ENCODE assay signal across 16 mouse cellular contexts in genomic region chr2:104732033-104732444, GRCm38 (mm10). TPM values are rescaled to one million over a fixed set of nuclear protein-coding genes. Genes with fewer than 3 reads are reported as not detected.
A peak's percentile ranks its signal among the peaks of the same experiment; 100 is the strongest.
DNase-seq lines count a peak whose midpoint lies in the region; ATAC-seq and TF ChIP-seq lines count a peak whose summit lies in the region.
"Had no signal": no experiment of that assay in that cellular context is flagged by ENCODE, and none has a peak within 500 bp of the region (broad histone marks: within the 10 kb centered on the region; RNA-seq: fewer than 3 reads in every experiment).

No protein-coding gene starts in this region.

- H3K27ac ChIP-seq in liver, adult 2 months (replicated peaks; ENCODE audit: insufficient read depth, low read depth, low read length), result peak overlapping the region; percentile 56; the same call in 1 of the 2 replicates
- no peak overlapping the region for H3K27ac ChIP-seq in midbrain, embryonic 15.5 days
- H3K27ac ChIP-seq: heart, embryonic 15.5 days; left cerebral cortex, adult 2 months; lung, embryonic 15.5 days had no signal

- no peak for TF ChIP-seq POLR2A in liver, adult 2 months (IDR thresholded peaks at IDR 0.05; ENCODE audit: extremely low read depth, insufficient read depth, low read length)

- 29% methylated on average over 9 of the region's 9 CpGs for WGBS in liver, adult 2 months
- WGBS in midbrain, embryonic 15.5 days, result 89% methylated on average over 9 of the region's 9 CpGs

- peaks cover 20% of the 10 kb centered on the region for H3K36me3 ChIP-seq in liver, adult 2 months (ENCODE audit: control insufficient read depth, insufficient read depth, low read length)
- peaks cover 18% of the 10 kb centered on the region for H3K36me3 ChIP-seq in C2C12 (ENCODE audit: control insufficient read depth, insufficient read depth)
- H3K36me3 ChIP-seq in megakaryocyte, embryonic 14.5 days (replicated peaks; ENCODE audit: low read length), result peaks cover 6% of the 10 kb centered on the region
- no peaks in the 10 kb centered on the region for H3K36me3 ChIP-seq in midbrain, embryonic 15.5 days (replicated peaks)
- H3K36me3 ChIP-seq: heart, embryonic 15.5 days; lung, embryonic 15.5 days had no signal

- peaks cover 21% of the 10 kb centered on the region; the same call in 1 of the 2 replicates for H3K79me2 ChIP-seq in liver, adult 2 months (ENCODE audit: control insufficient read depth, insufficient read depth, low read length)
- peaks cover 29% of the 10 kb centered on the region for H3K79me2 ChIP-seq in C2C12 (ENCODE audit: control insufficient read depth, insufficient read depth)

- H3ac ChIP-seq in C2C12 (ENCODE audit: control insufficient read depth, insufficient read length, low read depth), result no peak overlapping the region

- H3K79me3 ChIP-seq in C2C12 (ENCODE audit: low read depth), result peaks cover 11% of the 10 kb centered on the region

- no peak overlapping the region for H3K4me3 ChIP-seq in liver, adult 2 months (ENCODE audit: insufficient read depth, low read depth, low read length)
- H3K4me3 ChIP-seq in C2C12 (ENCODE audit: insufficient read depth, poor library complexity, severe bottlenecking), result no peak overlapping the region
- peak overlapping the region; percentile 85 for H3K4me3 ChIP-seq in megakaryocyte, embryonic 14.5 days (replicated peaks)
- no peak overlapping the region for H3K4me3 ChIP-seq in midbrain, embryonic 15.5 days
- H3K4me3 ChIP-seq: heart, embryonic 15.5 days; left cerebral cortex, adult 2 months; lung, embryonic 15.5 days had no signal

- peak; percentile 55 for DNase-seq in liver, adult 2 months (ENCODE audit: extremely low read depth, low read depth, low spot score)
- DNase-seq in liver, result no peak
- peak; percentile 68 for DNase-seq in R1 (ENCODE audit: low read depth, low spot score)
- DNase-seq in right cerebral cortex, adult 2 months (ENCODE audit: low spot score in 2 of 2), result no peak
- DNase-seq in embryo, embryonic 10.5 days (ENCODE audit: low spot score), result no peak
- DNase-seq: embryo, embryonic 11 days; forebrain, postnatal 0 days; kidney, adult 11 months; retina, postnatal 1 day; thymus, adult 18-20 months had no signal

- peaks cover 3% of the 10 kb centered on the region; the same call in 1 of the 2 replicates for H3K9me3 ChIP-seq in megakaryocyte, embryonic 14.5 days
- H3K9me3 ChIP-seq in midbrain, embryonic 15.5 days, result no peaks in the 10 kb centered on the region
- H3K9me3 ChIP-seq: heart, embryonic 15.5 days; lung, embryonic 15.5 days had no signal

- TF ChIP-seq CTCF in liver, adult 2 months (IDR thresholded peaks at IDR 0.05; ENCODE audit: low read depth, low read length), result no peak
- TF ChIP-seq CTCF in C2C12 (IDR thresholded peaks at IDR 0.05; ENCODE audit: control insufficient read depth, insufficient read depth, insufficient read length), result no peak

- H3K9ac ChIP-seq in liver, adult 2 months (ENCODE audit: low read depth, low read length), result 0 out of 2 replicates have a peak overlapping the region, but pooled peaks have one; percentile 2
- H3K9ac ChIP-seq in midbrain, embryonic 15.5 days, result no peak overlapping the region
- H3K9ac ChIP-seq: forebrain, postnatal 0 days; heart, embryonic 15.5 days; lung, embryonic 15.5 days had no signal

- H3K4me2 ChIP-seq in midbrain, embryonic 15.5 days, result no peak overlapping the region
- H3K4me2 ChIP-seq: heart, embryonic 15.5 days; lung, embryonic 15.5 days had no signal

- H3K27me3 ChIP-seq in liver, adult 2 months (ENCODE audit: control insufficient read depth, insufficient read depth, low read length), result no peaks in the 10 kb centered on the region
- no peaks in the 10 kb centered on the region for H3K27me3 ChIP-seq in C2C12 (ENCODE audit: control insufficient read depth, insufficient read depth, insufficient read length)
- peaks cover 2% of the 10 kb centered on the region for H3K27me3 ChIP-seq in megakaryocyte, embryonic 14.5 days (replicated peaks)
- H3K27me3 ChIP-seq in midbrain, embryonic 15.5 days (replicated peaks), result no peaks in the 10 kb centered on the region
- H3K27me3 ChIP-seq: heart, embryonic 15.5 days; lung, embryonic 15.5 days had no signal

- peaks cover 10% of the 10 kb centered on the region for H3K4me1 ChIP-seq in liver, adult 2 months (ENCODE audit: control insufficient read depth, insufficient read depth, low read length)
- H3K4me1 ChIP-seq in megakaryocyte, embryonic 14.5 days, result peaks cover 21% of the 10 kb centered on the region
- H3K4me1 ChIP-seq in midbrain, embryonic 15.5 days, result no peaks in the 10 kb centered on the region
- H3K4me1 ChIP-seq: heart, embryonic 15.5 days had no signal

- no peak for ATAC-seq in midbrain, embryonic 15.5 days (replicated peaks)
- ATAC-seq: forebrain, postnatal 0 days had no signal

TF ChIP-seq in C2C12, 6 proteins besides CTCF, POLR2A, EP300 and RAD21:
- TF ChIP-seq MYOG (IDR thresholded peaks at IDR 0.05; ENCODE audit: control insufficient read depth, extremely low read depth, insufficient read length), result no peak
- peak; percentile 52 for TF ChIP-seq MAX (IDR thresholded peaks at IDR 0.05)
- no peak for TF ChIP-seq MYOD1 (IDR thresholded peaks at IDR 0.05; ENCODE audit: control insufficient read depth, insufficient read length, low read depth)
- no peak for TF ChIP-seq USF1 (IDR thresholded peaks at IDR 0.05; ENCODE audit: low read depth)
- peak; percentile 54 for TF ChIP-seq CEBPB (IDR thresholded peaks at IDR 0.05; ENCODE audit: low read depth)

RNA-seq across cellular contexts. Expression of gene Depdc7, which starts 10.6 kb away (rescaled TPM):
- 50.9 and 53.5 TPM in 2 replicates for total RNA-seq in liver, adult 2 months (2014; rRNA removed)
- polyA plus RNA-seq in liver, adult 2 months (2012; rRNA removed), result 26.4 and 30.0 TPM in 2 replicates
- polyA plus RNA-seq in C2C12 (2012; fragmentation: generic; extraction: Trizol), result 9.2 TPM
- polyA plus RNA-seq in megakaryocyte, embryonic 14.5 days (2012; ENCODE audit: insufficient read depth, low replicate concordance), result 1.7 and 1.9 TPM in 2 replicates
- polyA plus RNA-seq in midbrain, embryonic 15.5 days (2015; fragmentation: Nextera tagmentation; extraction: Ambion mirVana), result 1.0 and 1.4 TPM in 2 replicates

RNA-seq across cellular contexts. Expression of gene Pin1rt1, which starts 15.9 kb away (rescaled TPM):
- not detected in 2 replicates for total RNA-seq in liver, adult 2 months (2014; rRNA removed)
- not detected in 2 replicates for polyA plus RNA-seq in liver, adult 2 months (2012; rRNA removed)
- polyA plus RNA-seq in C2C12 (2012; fragmentation: generic; extraction: Trizol), result not detected
- 0.20 TPM in 1 of 2 replicates, not detected in the other for polyA plus RNA-seq in megakaryocyte, embryonic 14.5 days (2012; ENCODE audit: insufficient read depth, low replicate concordance)
- polyA plus RNA-seq in midbrain, embryonic 15.5 days (2015; fragmentation: Nextera tagmentation; extraction: Ambion mirVana), result 0.19 and 0.34 TPM in 2 replicates
- total RNA-seq: forebrain, postnatal 0 days; left cerebral cortex, adult 2 months had no signal
- polyA plus RNA-seq: forebrain, postnatal 0 days; heart, embryonic 15.5 days; lung, embryonic 15.5 days had no signal

RNA-seq across cellular contexts. Expression of gene Tcp11l1, which starts 20.1 kb away (rescaled TPM):
- 4.1 and 5.3 TPM in 2 replicates for total RNA-seq in liver, adult 2 months (2014; rRNA removed)
- 3.1 and 3.5 TPM in 2 replicates for polyA plus RNA-seq in liver, adult 2 months (2012; rRNA removed)
- polyA plus RNA-seq in C2C12 (2012; fragmentation: generic; extraction: Trizol), result 11.6 TPM
- 43.5 and 88.1 TPM in 2 replicates for polyA plus RNA-seq in megakaryocyte, embryonic 14.5 days (2012; ENCODE audit: insufficient read depth, low replicate concordance)
- polyA plus RNA-seq in midbrain, embryonic 15.5 days (2015; fragmentation: Nextera tagmentation; extraction: Ambion mirVana), result 59.5 and 65.1 TPM in 2 replicates

Comparison
In these comparisons a context has a peak if more than half of its experiments do, and no peak if none do; other contexts are left out.
1. DNase-seq: peak in liver, adult 2 months (single experiment) and R1 (single experiment); none in liver (single experiment), right cerebral cortex, adult 2 months (0 of 2) and embryo, embryonic 10.5 days (single experiment).